Mouse (Mus musculus): ENCODE results near the gene Usp25. TPM values are rescaled to one million over a fixed set of nuclear protein-coding genes. Genes with fewer than 3 reads are reported as not detected.
A peak's percentile ranks its signal among the peaks of the same experiment; 100 is the strongest.

The Usp25 gene
- polyA plus RNA-seq, 1 experiment from 2014 or later = 11.7 TPM

DNA sequence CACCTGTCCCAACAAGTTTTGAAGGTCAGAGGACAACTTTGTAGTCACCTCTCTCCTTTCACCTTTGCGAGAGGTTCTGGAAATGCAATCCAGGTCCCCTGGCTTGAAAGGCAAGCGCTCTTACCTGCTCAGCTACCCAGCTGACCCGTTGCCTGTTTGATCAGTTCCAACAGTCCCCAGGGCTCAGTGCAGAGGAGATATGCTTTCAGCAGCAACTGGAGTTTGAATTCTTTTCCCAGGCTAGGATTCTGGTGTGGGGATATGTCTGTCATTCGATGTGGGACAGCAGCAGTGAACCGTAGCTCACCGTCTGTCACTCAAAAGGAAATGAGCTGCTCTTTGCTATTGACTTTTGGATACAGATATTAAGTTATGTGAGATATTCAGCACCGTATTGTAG lies 4.4 kb downstream of the Usp25 start:
- H3K9me3 ChIP-seq (replicated peaks) = no peaks in the 10 kb centered on the region
- no peak overlapping the region for H3K4me3 ChIP-seq (replicated peaks)
- no peak for ATAC-seq (ENCODE audit: low FRiP score)
- H3K4me1 ChIP-seq = peaks cover 36% of the 10 kb centered on the region
- no peaks in the 10 kb centered on the region for H3K36me3 ChIP-seq
- H3K4me2 ChIP-seq = no peak overlapping the region
- no peak overlapping the region for H3K27ac ChIP-seq (replicated peaks)
- H3K9ac ChIP-seq (replicated peaks) = no peak overlapping the region
- 85% methylated on average over 7 of the region's 7 CpGs for WGBS
- H3K27me3 ChIP-seq (replicated peaks) = no peaks in the 10 kb centered on the region

- WGBS = 65% methylated on average over 3 of the region's 3 CpGs
- Histone ChIP-seq H3K27ac (replicated peaks) (no peak overlapping the region), H3K4me3 (replicated peaks) (no peak overlapping the region), H3K36me3 (peaks cover 3% of the 10 kb centered on the region), H3K9me3 (replicated peaks) (no peaks in the 10 kb centered on the region), H3K27me3 (replicated peaks) (no peaks in the 10 kb centered on the region), H3K9ac (replicated peaks) (no peak overlapping the region), H3K4me2 (no peak overlapping the region), H3K4me1 (peaks cover 20% of the 10 kb centered on the region)
- peak; percentile 47; the same call in 1 of the 2 replicates for ATAC-seq (ENCODE audit: low FRiP score)
These were observed 6.7 kb downstream of the Usp25 start for GRCm38 (mm10) chr16:77020190-77020589.

DNA sequence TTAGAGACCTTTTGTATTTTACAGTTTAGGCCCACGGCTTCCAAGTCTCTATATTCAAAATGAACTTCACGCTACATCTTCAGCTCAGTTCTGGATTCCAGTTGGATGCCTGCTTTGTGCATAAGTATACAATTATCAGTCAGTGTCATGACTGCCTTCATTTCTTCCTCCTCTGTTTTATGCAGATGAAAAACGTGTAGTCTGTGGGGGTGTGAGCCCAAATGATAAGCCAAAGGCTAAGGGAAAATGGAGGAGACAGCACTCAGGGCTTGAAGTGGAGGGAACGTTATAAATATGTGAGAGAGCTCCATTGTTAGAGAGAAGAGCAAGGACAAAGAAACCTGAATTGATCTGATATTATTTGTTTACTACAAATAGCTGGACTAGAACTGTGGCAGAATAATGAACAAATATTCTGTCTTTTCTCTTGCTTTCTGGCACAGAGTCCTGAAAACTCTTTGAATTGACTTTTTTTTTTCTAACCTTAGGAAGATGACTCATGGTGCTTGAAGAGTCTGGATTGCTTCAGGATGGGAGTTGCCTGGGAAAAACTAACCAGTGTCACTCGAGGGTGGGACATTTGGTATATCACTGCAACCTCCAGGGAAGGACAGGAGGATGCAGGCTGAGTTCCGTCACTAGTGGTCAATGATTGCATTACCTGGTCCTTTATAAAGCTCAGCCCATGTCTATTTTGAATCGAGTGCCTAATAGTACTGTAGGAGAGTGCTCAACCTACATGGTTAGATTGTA lies 10.3 kb downstream of the Usp25 start:
- Histone ChIP-seq H3K36me3 (peaks cover 3% of the 10 kb centered on the region), H3K9ac (replicated peaks) (no peak overlapping the region), H3K4me2 (no peak overlapping the region), H3K9me3 (replicated peaks) (no peaks in the 10 kb centered on the region), H3K27me3 (replicated peaks) (no peaks in the 10 kb centered on the region), H3K27ac (replicated peaks) (no peak overlapping the region), H3K4me1 (peaks cover 17% of the 10 kb centered on the region), H3K4me3 (replicated peaks) (no peak overlapping the region)
- ATAC-seq (ENCODE audit: low FRiP score) = no peak
- WGBS = 92% methylated on average over 7 of the region's 7 CpGs

GRCm38 (mm10) chr16:77026099-77026498 lies 12.6 kb downstream of the Usp25 start:
- H3K4me1 ChIP-seq = peaks cover 25% of the 10 kb centered on the region
- no peaks in the 10 kb centered on the region for H3K9me3 ChIP-seq (replicated peaks)
- no peak overlapping the region for H3K27ac ChIP-seq (replicated peaks)
- no peak overlapping the region for H3K4me3 ChIP-seq (replicated peaks)
- no peak for ATAC-seq (ENCODE audit: low FRiP score)
- WGBS = 93% methylated on average over 4 of the region's 4 CpGs
- H3K4me2 ChIP-seq = no peak overlapping the region
- peaks cover 3% of the 10 kb centered on the region for H3K36me3 ChIP-seq
- no peaks in the 10 kb centered on the region for H3K27me3 ChIP-seq (replicated peaks)
- no peak overlapping the region for H3K9ac ChIP-seq (replicated peaks)

DNA sequence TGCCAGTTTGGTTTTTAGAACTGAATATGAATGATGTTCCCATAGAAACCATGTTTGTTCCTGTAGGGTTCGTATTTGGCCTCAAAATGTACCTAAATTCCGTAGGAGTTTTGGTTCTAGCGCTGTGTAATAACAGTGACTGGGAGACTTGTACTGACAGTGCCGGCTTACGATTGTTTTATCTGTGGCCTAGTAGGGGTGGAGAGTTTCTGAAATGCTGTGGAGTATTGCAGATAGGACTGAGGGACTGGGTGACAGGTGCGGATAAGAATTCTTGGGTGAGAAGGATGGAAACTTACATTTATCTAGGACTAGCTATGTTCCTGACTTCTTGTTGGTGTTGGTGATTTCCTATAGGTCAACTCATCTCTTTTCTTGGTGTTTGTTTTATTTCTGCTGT lies 13.4 kb downstream of the Usp25 start:
- Histone ChIP-seq H3K9ac (replicated peaks) (no peak overlapping the region), H3K4me3 (replicated peaks) (no peak overlapping the region), H3K4me1 (peaks cover 25% of the 10 kb centered on the region), H3K9me3 (replicated peaks) (no peaks in the 10 kb centered on the region), H3K36me3 (peaks cover 3% of the 10 kb centered on the region), H3K27me3 (replicated peaks) (no peaks in the 10 kb centered on the region), H3K4me2 (no peak overlapping the region), H3K27ac (replicated peaks) (no peak overlapping the region)
- 95% methylated on average over 6 of the region's 6 CpGs for WGBS
- no peak for ATAC-seq (ENCODE audit: low FRiP score)

GRCm38 (mm10) chr16:77027976-77028686 lies 14.6 kb downstream of the Usp25 start:
- H3K27ac ChIP-seq (replicated peaks) = no peak overlapping the region
- ATAC-seq (ENCODE audit: low FRiP score) = peak; percentile 47; the same call in 1 of the 2 replicates

DNA sequence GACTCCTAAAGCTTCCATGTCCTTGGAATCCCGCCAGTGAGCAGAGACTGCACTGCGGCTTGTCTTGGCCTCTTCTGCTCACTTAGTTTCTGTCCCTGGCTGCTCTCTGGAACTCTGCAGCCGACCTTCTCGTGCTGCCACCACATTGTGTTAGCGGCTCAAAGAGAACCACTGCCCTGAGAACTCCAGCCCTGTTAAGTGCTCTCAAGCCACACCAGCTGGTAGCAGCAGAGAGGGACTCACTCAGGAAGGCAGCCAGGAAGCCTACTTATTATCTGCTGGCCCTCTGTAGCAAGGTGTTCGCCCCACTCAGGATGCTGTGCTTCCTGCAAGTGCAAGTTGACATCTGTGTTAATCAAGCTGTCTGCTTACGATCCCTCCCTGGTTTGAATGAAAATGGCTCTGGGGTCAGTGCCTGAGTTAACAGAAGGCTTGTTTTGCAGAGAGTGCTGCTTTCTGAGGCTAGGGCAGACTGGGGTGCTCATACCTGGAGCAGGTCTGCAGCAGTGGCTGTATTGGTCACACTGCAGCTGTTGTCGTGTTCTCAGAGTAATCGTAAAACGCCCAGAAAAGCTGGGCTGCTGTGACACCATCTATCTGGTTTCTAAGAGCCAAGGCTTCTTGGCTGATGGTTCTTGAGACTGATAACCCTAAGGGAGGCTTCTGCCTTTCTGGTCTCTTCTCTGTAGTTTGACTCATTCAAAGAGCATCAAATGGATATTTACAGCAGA lies 15.3 kb downstream of the Usp25 start:
- H3K9me3 ChIP-seq (replicated peaks) = no peaks in the 10 kb centered on the region
- peaks cover 25% of the 10 kb centered on the region for H3K4me1 ChIP-seq
- WGBS = 64% methylated on average over 10 of the region's 10 CpGs
- H3K4me2 ChIP-seq = 0 out of 2 replicates have a peak overlapping the region, but pooled peaks have one; percentile 5
- no peaks in the 10 kb centered on the region for H3K27me3 ChIP-seq (replicated peaks)
- H3K9ac ChIP-seq (replicated peaks) = no peak overlapping the region
- no peak; the same call in none of the 2 replicates for ATAC-seq (ENCODE audit: low FRiP score)
- 0 out of 2 replicates have a peak overlapping the region, but pooled peaks have one; percentile 13 for H3K27ac ChIP-seq (replicated peaks)
- H3K4me3 ChIP-seq (replicated peaks) = no peak overlapping the region
- H3K36me3 ChIP-seq = peaks cover 3% of the 10 kb centered on the region

More at GRCm38 (mm10) chr16:77027976-77028686, 14.6 kb downstream of the Usp25 start:
- Histone ChIP-seq H3K4me1 (peaks cover 25% of the 10 kb centered on the region), H3K4me3 (replicated peaks) (no peak overlapping the region), H3K9ac (replicated peaks) (no peak overlapping the region), H3K9me3 (replicated peaks) (no peaks in the 10 kb centered on the region), H3K27me3 (replicated peaks) (no peaks in the 10 kb centered on the region), H3K4me2 (0 out of 2 replicates have a peak overlapping the region, but pooled peaks have one; percentile 5), H3K36me3 (peaks cover 3% of the 10 kb centered on the region)
- WGBS = 72% methylated on average over 14 of the region's 14 CpGs

DNA sequence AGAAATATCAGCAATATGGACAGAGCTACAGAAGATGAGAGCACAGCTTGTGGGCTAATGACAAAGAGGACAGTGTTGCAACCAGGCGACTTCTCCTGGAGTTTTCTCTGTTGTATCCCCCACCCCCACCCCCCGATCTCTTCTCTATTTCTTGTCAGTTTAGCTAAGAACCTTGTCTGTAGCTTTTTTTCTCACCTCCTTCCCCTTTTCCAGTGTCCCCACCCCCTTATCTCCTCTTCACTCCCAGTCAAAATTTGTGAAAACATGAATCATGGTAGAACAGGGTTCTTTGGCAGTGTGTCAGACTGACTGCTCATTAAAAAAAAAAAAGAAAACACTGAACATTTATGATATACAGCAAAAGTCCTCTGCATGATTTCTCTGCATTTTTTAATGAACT lies 16.9 kb downstream of the Usp25 start:
- H3K9me3 ChIP-seq (replicated peaks) = no peaks in the 10 kb centered on the region
- no peaks in the 10 kb centered on the region for H3K27me3 ChIP-seq (replicated peaks)
- H3K4me2 ChIP-seq = no peak overlapping the region
- H3K36me3 ChIP-seq = no peaks in the 10 kb centered on the region
- WGBS = 78% methylated on average over 2 of the region's 2 CpGs
- no peak overlapping the region for H3K9ac ChIP-seq (replicated peaks)
- no peak overlapping the region for H3K27ac ChIP-seq (replicated peaks)
- no peak for ATAC-seq (ENCODE audit: low FRiP score)
- no peak overlapping the region for H3K4me3 ChIP-seq (replicated peaks)
- peaks cover 25% of the 10 kb centered on the region for H3K4me1 ChIP-seq

- Histone ChIP-seq H3K4me3 (replicated peaks) (no peak overlapping the region), H3K4me1 (peaks cover 11% of the 10 kb centered on the region), H3K27ac (replicated peaks) (no peak overlapping the region), H3K27me3 (replicated peaks) (no peaks in the 10 kb centered on the region), H3K9ac (replicated peaks) (no peak overlapping the region), H3K9me3 (replicated peaks) (no peaks in the 10 kb centered on the region), H3K4me2 (no peak overlapping the region), H3K36me3 (peaks cover 15% of the 10 kb centered on the region; the same call in 1 of the 2 replicates)
- ATAC-seq (ENCODE audit: low FRiP score) = no peak
- WGBS = 80% methylated on average over 5 of the region's 5 CpGs
These were observed 20.8 kb downstream of the Usp25 start for GRCm38 (mm10) chr16:77034329-77034728.

DNA sequence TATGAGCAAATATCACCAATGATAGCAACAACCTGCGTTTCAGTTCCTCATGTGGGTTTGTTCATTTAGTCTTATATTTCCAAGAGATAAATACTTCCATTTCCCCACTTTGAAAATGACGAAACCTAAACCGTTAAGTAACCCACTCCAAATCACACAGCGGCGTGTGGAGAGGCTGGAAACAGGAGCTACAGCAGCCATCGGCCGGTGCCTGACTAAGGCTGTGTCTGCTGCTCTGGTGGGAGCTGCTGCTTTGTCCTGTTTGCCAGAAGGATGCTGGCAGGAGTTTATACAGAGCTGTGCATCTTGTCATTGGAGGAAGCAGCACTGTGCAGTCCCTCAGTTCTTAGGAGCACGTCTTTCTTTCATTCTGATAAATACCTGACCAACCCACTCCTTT lies 21.2 kb downstream of the Usp25 start:
- Histone ChIP-seq H3K27me3 (replicated peaks) (no peaks in the 10 kb centered on the region), H3K9me3 (replicated peaks) (no peaks in the 10 kb centered on the region), H3K4me2 (no peak overlapping the region), H3K27ac (replicated peaks) (no peak overlapping the region), H3K4me1 (peaks cover 7% of the 10 kb centered on the region), H3K36me3 (peaks cover 16% of the 10 kb centered on the region; the same call in 1 of the 2 replicates), H3K4me3 (replicated peaks) (no peak overlapping the region), H3K9ac (replicated peaks) (no peak overlapping the region)
- WGBS = 85% methylated on average over 8 of the region's 8 CpGs
- no peak for ATAC-seq (ENCODE audit: low FRiP score)

DNA sequence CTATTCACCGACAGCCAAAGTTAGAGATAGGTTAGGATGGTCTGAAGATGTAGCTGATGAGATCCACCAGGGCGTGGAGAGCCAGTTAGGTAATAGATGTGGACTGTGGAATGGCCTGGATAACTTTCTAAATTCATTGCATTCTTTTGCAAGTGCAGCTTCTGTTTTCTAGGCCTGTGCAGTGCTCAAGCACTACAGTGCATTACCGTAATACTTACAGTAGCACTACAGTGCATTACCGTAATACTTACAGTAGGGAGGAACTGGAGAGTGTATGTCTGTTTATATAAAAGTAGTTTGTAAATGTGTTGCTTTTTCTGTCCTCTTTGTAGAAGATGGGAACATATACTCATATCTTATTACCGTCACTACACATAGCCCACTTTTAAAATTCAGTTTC lies 28.1 kb downstream of the Usp25 start:
- Histone ChIP-seq H3K9ac (replicated peaks) (no peak overlapping the region), H3K27ac (replicated peaks) (no peak overlapping the region), H3K36me3 (peaks cover 16% of the 10 kb centered on the region; the same call in 1 of the 2 replicates), H3K9me3 (replicated peaks) (no peaks in the 10 kb centered on the region), H3K4me3 (replicated peaks) (no peak overlapping the region), H3K4me1 (no peaks in the 10 kb centered on the region), H3K4me2 (no peak overlapping the region), H3K27me3 (replicated peaks) (no peaks in the 10 kb centered on the region)
- ATAC-seq (ENCODE audit: low FRiP score) = no peak
- WGBS = 88% methylated on average over 5 of the region's 5 CpGs

All from neural tube, embryonic 15.5 days (tissue).